Mouse (Mus musculus) thymus, adult 2 months (tissue): ENCODE measurements around the gene Gpc4. TPM values are rescaled to one million over a fixed set of nuclear protein-coding genes. Genes with fewer than 3 reads are reported as not detected.

Experiments
- DNase-seq: peaks from one replicate; pipeline ENCODE4 v3.0.0; 2021
- H3K27ac ChIP-seq: fragments of 200-500 bp; 2 replicates; pipeline ENCODE4 v1.5.1; 2012; ENCODE audit warnings: low read length, control low read depth; ENCODE audit not compliant: control insufficient read depth, insufficient read depth
- H3K27me3 ChIP-seq: fragments of 200-500 bp; 2 replicates; pipeline ENCODE4 v1.6.1; 2012; ENCODE audit warnings: mild to moderate bottlenecking, low read length, moderate library complexity, mixed read lengths; ENCODE audit not compliant: control insufficient read depth, insufficient read depth
- H3K36me3 ChIP-seq: fragments of 200-500 bp; 2 replicates; pipeline ENCODE4 v1.6.1; 2012; ENCODE audit warnings: mild to moderate bottlenecking, low read length, moderate library complexity; ENCODE audit not compliant: control insufficient read depth, insufficient read depth
- H3K4me1 ChIP-seq: fragments of 200-500 bp; replicated peaks from 2 replicates; pipeline ENCODE4 v1.6.1; 2012; ENCODE audit warnings: low read length; ENCODE audit not compliant: control insufficient read depth, insufficient read depth
- H3K4me3 ChIP-seq: fragments of 200-500 bp; 2 replicates; pipeline ENCODE4 v1.5.1; 2012; ENCODE audit warnings: mild to moderate bottlenecking, low read length, control low read depth, moderate library complexity; ENCODE audit not compliant: control insufficient read depth, insufficient read depth
- CTCF ChIP-seq: fragments of 200-500 bp; IDR thresholded peaks from 2 replicates; pipeline ENCODE4 v1.5.1; 2012; ENCODE audit warnings: mild to moderate bottlenecking, control low read depth, low read length, moderate library complexity, borderline replicate concordance; ENCODE audit not compliant: control insufficient read depth, poor library complexity, insufficient read depth; ENCODE audit errors: extremely low read depth
- POLR2A ChIP-seq: fragments of 200-500 bp; IDR thresholded peaks from 2 replicates; pipeline ENCODE4 v1.6.1; 2012; ENCODE audit warnings: mild to moderate bottlenecking, low read length, control low read depth, moderate library complexity; ENCODE audit not compliant: control insufficient read depth, poor library complexity, insufficient read depth; ENCODE audit errors: extremely low read depth
- WGBS: fragments of 180-500 bp; shearing (Covaris S2); methylation state at CpG from one replicate; pipeline ENCODE4 v1.1.7; 2018; 5-methylcytosine and 5-hydroxymethylcytosine counted together
- polyA plus RNA-seq: library from polyadenylated mRNA; depleted of rRNA; stranded (reverse); fragments of >200 nt; gene quantifications from 2 replicates; pipeline ENCODE4 v1.2.3, GENCODE M21; 2012; rRNA removed

The Gpc4 gene
- polyA plus RNA-seq = 3.9 and 5.0 TPM in 2 replicates

- TF ChIP-seq POLR2A = no peak
- TF ChIP-seq CTCF = no peak
- DNase-seq = no peak
- Histone ChIP-seq H3K4me1 (no peaks in the 10 kb centered on the region), H3K4me3 (peak within 1 kb of the TSS; percentile 8; the same call in 1 of the 2 replicates), H3K36me3 (no peaks in the 10 kb centered on the region), H3K27me3 (no peaks in the 10 kb centered on the region), H3K27ac (no peak within 1 kb of the TSS)
- 4% methylated on average over 57 of the region's 76 CpGs for WGBS
Measured at GRCm38 (mm10) chrX:52164738-52165554, at the start of gene Gpc4. TSS of gene Gpc4 (minus strand) at chrX:52165252.

- no peaks in the 10 kb centered on the region for H3K27me3 ChIP-seq
- H3K27ac ChIP-seq = no peak overlapping the region
- WGBS = 58% methylated on average over 4 of the region's 4 CpGs
- no peak for DNase-seq
- H3K4me3 ChIP-seq = no peak overlapping the region
- TF ChIP-seq CTCF = no peak
- TF ChIP-seq POLR2A = no peak
- H3K4me1 ChIP-seq = no peaks in the 10 kb centered on the region
- no peaks in the 10 kb centered on the region for H3K36me3 ChIP-seq
Measured at GRCm38 (mm10) chrX:52212846-52213245, 47.8 kb upstream of the Gpc4 start.

GRCm38 (mm10) chrX:52199836-52200235 is 34.8 kb upstream of the Gpc4 start:
- WGBS = 78% methylated on average over 6 of the region's 6 CpGs
- Histone ChIP-seq H3K36me3 (no peaks in the 10 kb centered on the region), H3K27me3 (no peaks in the 10 kb centered on the region)

GRCm38 (mm10) chrX:52193311-52193968 is 28.4 kb upstream of the Gpc4 start:
- Histone ChIP-seq H3K4me3 (no peak overlapping the region), H3K27me3 (no peaks in the 10 kb centered on the region), H3K4me1 (no peaks in the 10 kb centered on the region), H3K36me3 (no peaks in the 10 kb centered on the region), H3K27ac (no peak overlapping the region)
- WGBS = 56% methylated on average over 4 of the region's 4 CpGs
- DNase-seq = no peak
- no peak for TF ChIP-seq POLR2A
- no peak for TF ChIP-seq CTCF

More at GRCm38 (mm10) chrX:52199836-52200235, 34.8 kb upstream of the Gpc4 start:
- Histone ChIP-seq H3K4me1 (no peaks in the 10 kb centered on the region), H3K27ac (no peak overlapping the region), H3K4me3 (no peak overlapping the region)
- no peak for TF ChIP-seq CTCF
- no peak for TF ChIP-seq POLR2A
- no peak for DNase-seq

- Histone ChIP-seq H3K4me1 (no peaks in the 10 kb centered on the region), H3K4me3 (no peak overlapping the region), H3K27ac (no peak overlapping the region), H3K36me3 (no peaks in the 10 kb centered on the region), H3K27me3 (no peaks in the 10 kb centered on the region)
- TF ChIP-seq POLR2A (no peak), CTCF (no peak)
- no peak for DNase-seq
- 47% methylated on average over 4 of the region's 4 CpGs for WGBS
Measured at GRCm38 (mm10) chrX:52189094-52189493, 24.0 kb upstream of the Gpc4 start.

- Histone ChIP-seq H3K4me1 (no peaks in the 10 kb centered on the region), H3K36me3 (no peaks in the 10 kb centered on the region), H3K27me3 (no peaks in the 10 kb centered on the region), H3K27ac (no peak overlapping the region), H3K4me3 (no peak overlapping the region)
- no peak for TF ChIP-seq POLR2A
- TF ChIP-seq CTCF = no peak
- no peak for DNase-seq
- WGBS = 86% methylated on average over 4 of the region's 5 CpGs
Measured at GRCm38 (mm10) chrX:52183551-52184442, 18.7 kb upstream of the Gpc4 start.
